10 mouse cellular contexts compared by ENCODE assay signal in the genomic region with DNA sequence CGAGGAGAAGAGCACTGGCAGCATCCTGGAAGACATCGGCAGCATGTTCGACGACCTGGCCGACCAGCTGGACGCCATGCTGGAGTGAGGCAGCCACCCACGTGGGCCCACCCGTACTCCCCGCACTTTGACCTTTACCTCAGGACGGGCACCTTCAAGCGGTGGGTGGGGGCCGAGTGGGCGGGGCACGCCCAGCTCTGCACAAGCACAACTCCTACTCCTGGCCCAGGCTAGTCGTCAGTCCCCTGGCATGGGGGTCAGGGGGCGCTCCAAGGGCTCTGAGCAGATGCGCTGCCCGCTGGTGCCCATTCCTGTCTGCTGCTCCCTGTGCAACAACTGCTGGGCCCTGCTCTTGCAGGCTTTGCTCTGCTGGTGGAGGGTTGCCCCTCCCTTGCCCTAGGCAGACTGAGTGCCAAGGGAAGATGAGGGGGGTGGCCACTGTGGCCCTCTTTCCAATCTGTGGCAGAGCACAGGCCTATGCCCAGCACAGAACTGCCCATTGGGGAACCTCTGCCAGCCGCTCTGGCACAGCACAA. TPM values are rescaled to one million over a fixed set of nuclear protein-coding genes. Genes with fewer than 3 reads are reported as not detected.
A peak's percentile ranks its signal among the peaks of the same experiment; 100 is the strongest.
DNase-seq lines count a peak whose midpoint lies in the region; ATAC-seq and TF ChIP-seq lines count a peak whose summit lies in the region.
"Had no signal": no experiment of that assay in that cellular context is flagged by ENCODE, and none has a peak within 500 bp of the region (broad histone marks: within the 10 kb centered on the region; RNA-seq: fewer than 3 reads in every experiment).

No protein-coding gene starts in this region.

- TF ChIP-seq POLR2A in lung, adult 2 months (IDR thresholded peaks at IDR 0.05; ENCODE audit: borderline replicate concordance, extremely low read depth, low read depth, low read length) = no peak

- peaks cover 83% of the 10 kb centered on the region for H3K36me3 ChIP-seq in forebrain, postnatal 0 days (ENCODE audit: insufficient read depth)
- peaks cover 97% of the 10 kb centered on the region for H3K36me3 ChIP-seq in forebrain, embryonic 13.5 days (ENCODE audit: poor library complexity, severe bottlenecking)
- H3K36me3 ChIP-seq in lung, embryonic 14.5 days (ENCODE audit: insufficient read depth) = peaks cover 46% of the 10 kb centered on the region
- peaks cover 73% of the 10 kb centered on the region for H3K36me3 ChIP-seq in embryonic facial prominence, embryonic 13.5 days
- peaks cover 27% of the 10 kb centered on the region for H3K36me3 ChIP-seq in liver, embryonic 14.5 days (replicated peaks; ENCODE audit: control insufficient read depth, insufficient read depth, low read depth)

- no peak overlapping the region for H3K4me3 ChIP-seq in forebrain, postnatal 0 days (ENCODE audit: low read depth, low read length)
- H3K4me3 ChIP-seq in forebrain, embryonic 13.5 days = no peak overlapping the region
- H3K4me3 ChIP-seq in lung, embryonic 14.5 days (ENCODE audit: low read depth, low read length) = 0 out of 2 replicates have a peak overlapping the region, but pooled peaks have one; percentile 4
- H3K4me3 ChIP-seq in lung, adult 2 months (replicated peaks; ENCODE audit: extremely low read depth, low read depth, low read length) = no peak overlapping the region
- H3K4me3 ChIP-seq in embryonic facial prominence, embryonic 13.5 days = no peak overlapping the region
- H3K4me3 ChIP-seq in liver, embryonic 14.5 days (ENCODE audit: insufficient read depth in 1 of 2, low read depth in 2 of 2, low read length in 2 of 2) = no peak overlapping the region; a peak in 1 of 4 replicates

- H3K27ac ChIP-seq in forebrain, postnatal 0 days (ENCODE audit: low read depth, low read length) = no peak overlapping the region
- no peak overlapping the region for H3K27ac ChIP-seq in forebrain, embryonic 13.5 days
- H3K27ac ChIP-seq in lung, embryonic 14.5 days (ENCODE audit: low read depth) = no peak overlapping the region
- H3K27ac ChIP-seq in embryonic facial prominence, embryonic 13.5 days = no peak overlapping the region
- H3K27ac ChIP-seq in liver, embryonic 14.5 days = no peak overlapping the region

- H3K27me3 ChIP-seq in forebrain, postnatal 0 days (ENCODE audit: insufficient read depth, low read length) = no peaks in the 10 kb centered on the region
- H3K27me3 ChIP-seq in forebrain, embryonic 13.5 days = no peaks in the 10 kb centered on the region
- no peaks in the 10 kb centered on the region; the same call in 1 of the 2 replicates for H3K27me3 ChIP-seq in lung, embryonic 14.5 days (ENCODE audit: insufficient read depth, low read length)
- H3K27me3 ChIP-seq in embryonic facial prominence, embryonic 13.5 days = peaks cover 4% of the 10 kb centered on the region; the same call in 1 of the 2 replicates
- no peaks in the 10 kb centered on the region for H3K27me3 ChIP-seq in liver, embryonic 14.5 days (ENCODE audit: control insufficient read depth, insufficient read depth, low read length)

- no peak for DNase-seq in forebrain, postnatal 0 days
- DNase-seq in lung, embryonic 14.5 days = no peak
- no peak for DNase-seq in lung, adult 2 months
- no peak for DNase-seq in liver, embryonic 14.5 days (ENCODE audit: low read depth in 3 of 3, low spot score in 3 of 3)
- DNase-seq in thymus, postnatal 10 days (ENCODE audit: low spot score in 2 of 2) = no peak

- H3K4me1 ChIP-seq in forebrain, postnatal 0 days (ENCODE audit: insufficient read depth) = no peaks in the 10 kb centered on the region
- peaks cover 4% of the 10 kb centered on the region; the same call in 1 of the 2 replicates for H3K4me1 ChIP-seq in forebrain, embryonic 13.5 days
- H3K4me1 ChIP-seq in lung, embryonic 14.5 days (ENCODE audit: insufficient read depth) = no peaks in the 10 kb centered on the region
- no peaks in the 10 kb centered on the region for H3K4me1 ChIP-seq in lung, adult 2 months (ENCODE audit: control insufficient read depth, insufficient read depth, low read length)
- H3K4me1 ChIP-seq in embryonic facial prominence, embryonic 13.5 days = peaks cover 10% of the 10 kb centered on the region
- H3K4me1 ChIP-seq in liver, embryonic 14.5 days (replicated peaks; ENCODE audit: control insufficient read depth in 2 of 2, insufficient read depth in 2 of 2, low read length in 1 of 2) = no peaks in the 10 kb centered on the region

- 61% methylated on average over 19 of the region's 19 CpGs for WGBS in forebrain, postnatal 0 days
- WGBS in forebrain, embryonic 13.5 days = 52% methylated on average over 19 of the region's 19 CpGs
- 38% methylated on average over 19 of the region's 19 CpGs for WGBS in lung, embryonic 14.5 days
- 52% methylated on average over 19 of the region's 19 CpGs for WGBS in lung, adult 2 months
- 59% methylated on average over 19 of the region's 19 CpGs for WGBS in embryonic facial prominence, embryonic 13.5 days
- WGBS in liver, embryonic 14.5 days (ENCODE audit: insufficient replicate concordance) = 60% methylated on average over 19 of the region's 19 CpGs

- ATAC-seq in forebrain, postnatal 0 days = no peak
- ATAC-seq in forebrain, embryonic 13.5 days = no peak
- ATAC-seq in lung, embryonic 14.5 days (ENCODE audit: insufficient read depth) = 0 out of 2 replicates have a peak, but pooled peaks have one; percentile 30
- no peak for ATAC-seq in embryonic facial prominence, embryonic 13.5 days (ENCODE audit: insufficient number of reproducible peaks, insufficient read depth, low FRiP score, low TSS enrichment, low read depth)
- ATAC-seq in liver, embryonic 14.5 days (ENCODE audit: insufficient read depth) = peak; percentile 15; the same call in 1 of the 2 replicates
- no peak for ATAC-seq in activated CD4-positive, CD25-positive, alpha-beta regulatory T cell, adult 4 months
- ATAC-seq: lung, postnatal 0 days had no signal

- TF ChIP-seq EP300 in liver, embryonic 14.5 days (IDR thresholded peaks at IDR 0.05; ENCODE audit: low read depth) = no peak

- H3K9me3 ChIP-seq in forebrain, postnatal 0 days (ENCODE audit: low read length) = no peaks in the 10 kb centered on the region
- H3K9me3 ChIP-seq in forebrain, embryonic 13.5 days (replicated peaks) = no peaks in the 10 kb centered on the region
- H3K9me3 ChIP-seq in lung, embryonic 14.5 days (ENCODE audit: low read depth, low read length) = no peaks in the 10 kb centered on the region
- H3K9me3 ChIP-seq in embryonic facial prominence, embryonic 13.5 days = no peaks in the 10 kb centered on the region
- H3K9me3 ChIP-seq in liver, embryonic 14.5 days (ENCODE audit: control insufficient read depth, low read length) = no peaks in the 10 kb centered on the region

- 0 out of 2 replicates have a peak, but pooled peaks have one; percentile 7 for TF ChIP-seq CTCF in forebrain, postnatal 0 days (IDR thresholded peaks at IDR 0.05; ENCODE audit: low read depth)
- no peak for TF ChIP-seq CTCF in lung, embryonic 14.5 days (IDR thresholded peaks at IDR 0.05; ENCODE audit: low read depth)
- no peak for TF ChIP-seq CTCF in lung, adult 2 months (IDR thresholded peaks at IDR 0.05; ENCODE audit: insufficient read depth, low read length)
- no peak for TF ChIP-seq CTCF in liver, embryonic 14.5 days (IDR thresholded peaks at IDR 0.05; ENCODE audit: low read depth)

- no peak overlapping the region for H3K9ac ChIP-seq in forebrain, postnatal 0 days
- H3K9ac ChIP-seq in forebrain, embryonic 13.5 days = no peak overlapping the region
- H3K9ac ChIP-seq in lung, embryonic 14.5 days = no peak overlapping the region
- 0 out of 2 replicates have a peak overlapping the region, but pooled peaks have one; percentile 6 for H3K9ac ChIP-seq in embryonic facial prominence, embryonic 13.5 days
- no peak overlapping the region for H3K9ac ChIP-seq in liver, embryonic 14.5 days (replicated peaks)

- H3K4me2 ChIP-seq in forebrain, postnatal 0 days (ENCODE audit: low read depth) = no peak overlapping the region
- H3K4me2 ChIP-seq in forebrain, embryonic 13.5 days = no peak overlapping the region
- H3K4me2 ChIP-seq in lung, embryonic 14.5 days = no peak overlapping the region
- H3K4me2 ChIP-seq in embryonic facial prominence, embryonic 13.5 days = no peak overlapping the region
- H3K4me2 ChIP-seq in liver, embryonic 14.5 days (ENCODE audit: low read depth) = peak overlapping the region; percentile 44

RNA-seq across cellular contexts. Expression of gene Caskin1, which starts 18.8 kb away (rescaled TPM):
- 90.0 and 113 TPM in 2 replicates for total RNA-seq in forebrain, postnatal 0 days (2014; rRNA removed)
- 14.9 and 25.3 TPM in 2 replicates for polyA plus RNA-seq in forebrain, postnatal 0 days (2015; fragmentation: Nextera tagmentation; extraction: Ambion mirVana)
- 15.0 and 16.7 TPM in 2 replicates for polyA plus RNA-seq in forebrain, embryonic 13.5 days (2015; fragmentation: Nextera tagmentation; extraction: Ambion mirVana)
- 0.93 and 1.1 TPM in 2 replicates for polyA plus RNA-seq in lung, embryonic 14.5 days (2014; fragmentation: Nextera tagmentation; extraction: Ambion mirVana)
- polyA plus RNA-seq in lung, adult 2 months (2012; rRNA removed) = 1.7 and 2.1 TPM in 2 replicates
- 3.5 and 5.4 TPM in 2 replicates for polyA plus RNA-seq in embryonic facial prominence, embryonic 13.5 days (2015; fragmentation: Nextera tagmentation; extraction: Ambion mirVana)
- polyA plus RNA-seq in liver, embryonic 14.5 days (2012; rRNA removed) = 0.09 and 0.11 TPM in 2 replicates
- 0.08 TPM in 2 replicates for polyA plus RNA-seq in liver, embryonic 14.5 days (2014; fragmentation: Nextera tagmentation; extraction: Ambion mirVana)
- polyA plus RNA-seq in activated CD4-positive, CD25-positive, alpha-beta regulatory T cell, adult 4 months (2017; shearing (Covaris generic)) = under 1 TPM; 0.10 to 0.17 TPM
- total RNA-seq: hematopoietic stem cell, adult 5-6 weeks had no signal

RNA-seq across cellular contexts. Expression of gene Traf7, which starts 20.5 kb away (rescaled TPM):
- total RNA-seq in forebrain, postnatal 0 days (2014; rRNA removed) = 145 and 168 TPM in 2 replicates
- 81.4 and 82.0 TPM in 2 replicates for polyA plus RNA-seq in forebrain, postnatal 0 days (2015; fragmentation: Nextera tagmentation; extraction: Ambion mirVana)
- 97.1 and 109 TPM in 2 replicates for polyA plus RNA-seq in forebrain, embryonic 13.5 days (2015; fragmentation: Nextera tagmentation; extraction: Ambion mirVana)
- 103 and 106 TPM in 2 replicates for polyA plus RNA-seq in lung, embryonic 14.5 days (2014; fragmentation: Nextera tagmentation; extraction: Ambion mirVana)
- polyA plus RNA-seq in lung, adult 2 months (2012; rRNA removed) = 237 and 263 TPM in 2 replicates
- 96.1 and 97.1 TPM in 2 replicates for polyA plus RNA-seq in embryonic facial prominence, embryonic 13.5 days (2015; fragmentation: Nextera tagmentation; extraction: Ambion mirVana)
- polyA plus RNA-seq in liver, embryonic 14.5 days (2012; rRNA removed) = 55.4 and 64.2 TPM in 2 replicates
- polyA plus RNA-seq in liver, embryonic 14.5 days (2014; fragmentation: Nextera tagmentation; extraction: Ambion mirVana) = 25.6 and 29.4 TPM in 2 replicates
- 10 to 100 TPM; 35.0 to 58.7 TPM for polyA plus RNA-seq in activated CD4-positive, CD25-positive, alpha-beta regulatory T cell, adult 4 months (2017; shearing (Covaris generic))

RNA-seq across cellular contexts. Expression of gene Rab26, which starts 26.8 kb away (rescaled TPM):
- total RNA-seq in forebrain, postnatal 0 days (2014; rRNA removed) = 5.0 and 7.1 TPM in 2 replicates
- 10.1 and 12.4 TPM in 2 replicates for polyA plus RNA-seq in forebrain, postnatal 0 days (2015; fragmentation: Nextera tagmentation; extraction: Ambion mirVana)
- 3.7 and 4.1 TPM in 2 replicates for polyA plus RNA-seq in forebrain, embryonic 13.5 days (2015; fragmentation: Nextera tagmentation; extraction: Ambion mirVana)
- polyA plus RNA-seq in lung, embryonic 14.5 days (2014; fragmentation: Nextera tagmentation; extraction: Ambion mirVana) = 2.8 and 3.1 TPM in 2 replicates
- 1.1 and 1.2 TPM in 2 replicates for polyA plus RNA-seq in lung, adult 2 months (2012; rRNA removed)
- polyA plus RNA-seq in embryonic facial prominence, embryonic 13.5 days (2015; fragmentation: Nextera tagmentation; extraction: Ambion mirVana) = 2.8 and 3.3 TPM in 2 replicates
- polyA plus RNA-seq in liver, embryonic 14.5 days (2012; rRNA removed) = 0.21 and 0.28 TPM in 2 replicates
- 0.95 and 1.0 TPM in 2 replicates for polyA plus RNA-seq in liver, embryonic 14.5 days (2014; fragmentation: Nextera tagmentation; extraction: Ambion mirVana)
- polyA plus RNA-seq in activated CD4-positive, CD25-positive, alpha-beta regulatory T cell, adult 4 months (2017; shearing (Covaris generic)) = 1 to 10 TPM; 2.8 to 3.3 TPM
- total RNA-seq: hematopoietic stem cell, adult 5-6 weeks had no signal

RNA-seq across cellular contexts. Expression of gene Mlst8, which starts 28.3 kb away (rescaled TPM):
- total RNA-seq in forebrain, postnatal 0 days (2014; rRNA removed) = 36.5 and 45.5 TPM in 2 replicates
- polyA plus RNA-seq in forebrain, postnatal 0 days (2015; fragmentation: Nextera tagmentation; extraction: Ambion mirVana) = 23.9 and 28.2 TPM in 2 replicates
- polyA plus RNA-seq in forebrain, embryonic 13.5 days (2015; fragmentation: Nextera tagmentation; extraction: Ambion mirVana) = 33.9 and 39.1 TPM in 2 replicates
- polyA plus RNA-seq in lung, embryonic 14.5 days (2014; fragmentation: Nextera tagmentation; extraction: Ambion mirVana) = 23.8 and 30.2 TPM in 2 replicates
- 27.5 and 43.2 TPM in 2 replicates for polyA plus RNA-seq in lung, adult 2 months (2012; rRNA removed)
- 32.5 and 33.2 TPM in 2 replicates for polyA plus RNA-seq in embryonic facial prominence, embryonic 13.5 days (2015; fragmentation: Nextera tagmentation; extraction: Ambion mirVana)
- polyA plus RNA-seq in liver, embryonic 14.5 days (2012; rRNA removed) = 13.5 and 18.5 TPM in 2 replicates
- 9.6 and 11.2 TPM in 2 replicates for polyA plus RNA-seq in liver, embryonic 14.5 days (2014; fragmentation: Nextera tagmentation; extraction: Ambion mirVana)
- polyA plus RNA-seq in activated CD4-positive, CD25-positive, alpha-beta regulatory T cell, adult 4 months (2017; shearing (Covaris generic)) = 10 to 100 TPM; 12.6 to 15.3 TPM

RNA-seq across cellular contexts. Expression of gene Bricd5, which starts 33.5 kb away (rescaled TPM):
- total RNA-seq in forebrain, postnatal 0 days (2014; rRNA removed) = 1.2 and 2.0 TPM in 2 replicates
- 1.6 and 4.3 TPM in 2 replicates for polyA plus RNA-seq in forebrain, postnatal 0 days (2015; fragmentation: Nextera tagmentation; extraction: Ambion mirVana)
- 0.26 TPM in 1 of 2 replicates, not detected in the other for polyA plus RNA-seq in forebrain, embryonic 13.5 days (2015; fragmentation: Nextera tagmentation; extraction: Ambion mirVana)
- 0.37 TPM in 1 of 2 replicates, not detected in the other for polyA plus RNA-seq in lung, embryonic 14.5 days (2014; fragmentation: Nextera tagmentation; extraction: Ambion mirVana)
- 0.15 and 0.43 TPM in 2 replicates for polyA plus RNA-seq in lung, adult 2 months (2012; rRNA removed)
- not detected in 2 replicates for polyA plus RNA-seq in embryonic facial prominence, embryonic 13.5 days (2015; fragmentation: Nextera tagmentation; extraction: Ambion mirVana)
- polyA plus RNA-seq in liver, embryonic 14.5 days (2012; rRNA removed) = 0.29 and 0.30 TPM in 2 replicates
- 0.23 TPM in 1 of 2 replicates, not detected in the other for polyA plus RNA-seq in liver, embryonic 14.5 days (2014; fragmentation: Nextera tagmentation; extraction: Ambion mirVana)
- not detected for polyA plus RNA-seq in activated CD4-positive, CD25-positive, alpha-beta regulatory T cell, adult 4 months (2017; shearing (Covaris generic))
- polyA plus RNA-seq: lung, postnatal 0 days had no signal

Comparison
In these comparisons a context has a peak if more than half of its experiments do, and no peak if none do; other contexts are left out.
1. ATAC-seq: peak in lung, embryonic 14.5 days (single experiment) and liver, embryonic 14.5 days (single experiment); none in forebrain, postnatal 0 days (single experiment), forebrain, embryonic 13.5 days (single experiment), embryonic facial prominence, embryonic 13.5 days (single experiment) and activated CD4-positive, CD25-positive, alpha-beta regulatory T cell, adult 4 months (single experiment).